Mouse (Mus musculus) cerebellum, postnatal 36 days (tissue): ENCODE data around the gene Cd300lf.

Experiments used
- DNase-seq, 2 experiments: peaks; one replicate each; pipeline ENCODE4 v3.0.0; 2021 to 2022; ENCODE audit warnings: mixed read lengths in 2 of 2

Gene Cd300lf

DNA sequence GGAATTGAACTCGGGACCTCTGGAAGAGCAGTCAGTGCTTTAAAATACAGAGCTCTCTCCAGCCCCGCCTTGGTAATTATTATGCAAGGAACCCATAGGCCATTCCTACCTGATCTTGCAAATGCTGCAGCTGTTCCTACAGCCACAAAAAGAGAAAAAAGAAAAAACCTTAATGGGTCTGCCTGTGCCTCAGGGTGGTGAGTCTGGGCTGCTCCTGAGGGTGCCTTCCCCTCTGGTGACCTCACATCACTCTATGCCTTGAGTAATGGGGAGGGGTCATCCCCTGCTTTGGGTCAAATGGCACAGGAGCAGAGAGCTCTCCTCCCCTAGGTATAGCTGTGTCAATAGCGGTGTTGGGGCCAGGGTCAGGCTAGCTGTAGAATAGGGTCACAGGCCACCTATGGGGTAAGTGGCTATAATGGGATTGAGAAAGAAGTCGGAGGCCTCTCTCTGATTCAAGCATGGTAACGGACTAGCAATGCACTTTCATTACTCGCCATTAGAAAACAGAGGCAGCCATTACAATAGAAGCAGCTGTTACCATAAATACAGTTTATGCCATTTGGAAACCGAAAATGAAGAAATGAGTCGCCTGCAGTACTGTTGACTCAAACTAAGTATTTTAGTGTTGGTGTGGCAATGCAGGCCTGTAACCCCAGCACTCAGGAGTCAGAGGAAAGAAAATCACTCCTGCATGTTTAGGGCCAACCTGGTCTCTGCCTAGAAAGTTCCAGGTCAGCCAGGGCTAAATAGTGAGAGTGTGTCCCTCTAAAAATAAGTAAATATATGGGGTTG lies 28.8 kb downstream of the Cd300lf start:
- DNase-seq: no peak

DNA sequence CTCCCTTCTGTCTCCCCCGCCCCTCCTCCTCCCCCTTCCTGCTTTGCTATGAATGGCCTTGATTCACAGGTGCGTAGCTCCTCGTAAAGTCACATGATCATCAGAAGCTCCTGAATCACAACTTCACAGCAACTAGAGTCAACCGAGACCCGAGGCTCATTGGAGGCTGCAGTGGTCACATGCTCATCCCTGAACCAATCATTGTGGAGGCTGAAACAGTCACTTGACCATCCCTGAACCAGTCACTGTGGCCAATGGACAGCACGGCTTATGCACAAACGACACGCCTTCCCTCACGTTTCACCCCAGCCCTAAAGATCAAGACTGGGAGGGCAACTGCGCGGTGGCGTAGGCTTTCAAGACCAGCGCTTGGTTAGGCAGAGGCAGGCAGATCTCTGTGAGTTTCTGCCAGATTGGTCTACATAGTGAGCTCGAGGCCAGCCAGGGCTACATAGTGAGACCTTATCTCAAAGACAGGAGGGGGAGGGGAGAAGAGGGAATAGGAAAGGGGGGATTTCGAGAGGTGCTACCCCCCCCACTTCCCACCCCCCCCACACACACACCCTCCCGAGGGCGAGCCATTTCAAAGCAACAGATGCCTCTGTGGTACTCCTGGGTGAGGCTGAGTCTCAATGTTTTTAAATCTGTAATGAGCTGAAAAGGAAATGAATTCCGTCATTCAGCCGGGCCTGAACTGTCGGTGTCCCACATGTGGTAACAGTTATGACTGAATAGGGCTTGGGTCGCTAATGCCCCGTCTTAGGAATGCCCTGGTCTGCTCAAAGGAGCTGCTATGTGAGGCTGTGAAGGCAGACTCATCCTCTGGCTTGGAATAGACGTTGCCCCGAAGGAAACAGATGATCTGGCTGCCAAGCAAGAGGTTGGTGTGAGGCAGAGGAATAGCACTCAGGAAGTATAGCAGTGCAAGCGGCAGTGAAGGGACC lies 30.1 kb downstream of the Cd300lf start:
- DNase-seq: no peak

- DNase-seq: no peak
Observed at GRCm38 (mm10) chr11:115102116-115102515, 31.7 kb downstream of the Cd300lf start.

GRCm38 (mm10) chr11:115101615-115102051 lies 32.2 kb downstream of the Cd300lf start:
- DNase-seq: no peak

GRCm38 (mm10) chr11:115100741-115101140 lies 33.1 kb downstream of the Cd300lf start:
- no peak for DNase-seq

- DNase-seq: no peak
Observed at GRCm38 (mm10) chr11:115100032-115100621, 33.7 kb downstream of the Cd300lf start.

DNA sequence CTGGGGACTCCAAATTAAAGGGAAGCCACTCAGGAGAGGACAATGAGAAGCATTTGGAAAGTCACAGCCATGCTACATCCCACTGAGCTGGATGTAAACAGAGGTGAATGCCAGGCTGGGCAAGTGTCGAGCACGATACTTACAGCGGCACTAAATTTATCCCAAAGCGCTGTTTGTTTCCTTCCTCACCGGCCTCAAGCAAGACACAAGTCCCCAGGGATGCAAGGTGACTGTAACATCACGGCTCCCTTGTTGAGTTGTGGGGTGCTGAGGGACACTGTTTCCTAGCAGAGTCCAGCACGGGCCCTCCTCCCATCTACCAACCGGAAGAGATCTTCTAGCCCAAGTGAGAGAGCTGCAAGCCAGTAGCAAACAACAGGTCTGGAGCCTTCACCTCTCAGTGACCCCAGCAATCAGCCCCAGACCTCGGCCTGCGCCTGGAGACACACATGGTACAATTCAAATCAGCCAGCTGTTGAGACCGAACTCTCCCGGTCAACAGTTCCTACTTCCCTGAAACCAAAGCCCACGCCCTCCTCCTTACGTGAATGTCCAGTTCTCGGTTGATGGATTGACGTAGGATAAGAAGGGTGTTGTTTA lies 34.5 kb downstream of the Cd300lf start:
- no peak for DNase-seq

GRCm38 (mm10) chr11:115098203-115098932 lies 35.4 kb downstream of the Cd300lf start:
- peak; percentile 52 to 59 for DNase-seq

GRCm38 (mm10) chr11:115092140-115092539 lies 41.7 kb downstream of the Cd300lf start:
- peak in 1 of 2 experiments; percentile 39 for DNase-seq

GRCm38 (mm10) chr11:115091362-115091901 lies 42.4 kb downstream of the Cd300lf start, which contains the start of gene Rab37:
Gene Rab37, plus strand, starts transcription at chr11:115091431.
- DNase-seq: peak; percentile 72

DNA sequence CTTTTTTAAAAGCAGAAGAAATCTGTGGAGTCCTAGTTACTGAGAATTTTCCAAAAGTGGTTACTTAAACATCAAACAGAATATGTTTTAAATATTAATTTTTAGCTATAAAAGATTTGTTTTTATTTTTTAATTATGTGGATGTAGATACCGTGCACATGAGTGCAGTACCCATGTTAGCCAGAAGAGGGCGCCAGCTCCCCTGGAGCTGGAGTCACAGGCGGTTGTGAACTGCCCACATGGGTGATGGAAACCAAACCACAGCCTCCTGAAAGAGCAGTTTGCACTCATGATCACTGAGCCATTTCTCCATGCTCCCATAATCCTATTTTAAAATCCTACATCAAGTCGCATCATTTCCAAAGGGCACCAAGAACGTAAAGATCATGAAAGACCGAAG lies 43.9 kb downstream of the Cd300lf start:
- DNase-seq: peak in 1 of 2 experiments; percentile 28

GRCm38 (mm10) chr11:115086213-115086612 lies 47.6 kb downstream of the Cd300lf start:
- DNase-seq: no peak

DNA sequence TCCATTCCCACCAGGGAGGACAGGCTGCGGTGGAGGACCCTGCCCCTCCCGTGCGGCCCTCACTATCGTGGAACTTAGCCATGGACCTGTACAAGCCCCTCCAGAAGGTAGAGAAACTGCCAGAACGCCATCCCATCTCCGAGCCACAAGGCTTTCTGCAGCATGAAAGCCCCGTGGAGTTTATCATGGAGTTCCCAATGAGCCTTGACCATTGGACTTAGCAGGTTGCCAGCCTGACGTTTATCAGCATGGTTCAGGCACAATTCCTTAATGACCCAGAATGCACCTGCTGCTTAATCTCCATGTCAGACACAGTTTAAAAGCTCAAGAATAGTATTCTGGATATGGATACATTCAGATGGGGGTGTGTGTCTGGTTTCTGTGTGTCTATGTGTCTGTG lies 48.7 kb downstream of the Cd300lf start:
- no peak for DNase-seq

DNA sequence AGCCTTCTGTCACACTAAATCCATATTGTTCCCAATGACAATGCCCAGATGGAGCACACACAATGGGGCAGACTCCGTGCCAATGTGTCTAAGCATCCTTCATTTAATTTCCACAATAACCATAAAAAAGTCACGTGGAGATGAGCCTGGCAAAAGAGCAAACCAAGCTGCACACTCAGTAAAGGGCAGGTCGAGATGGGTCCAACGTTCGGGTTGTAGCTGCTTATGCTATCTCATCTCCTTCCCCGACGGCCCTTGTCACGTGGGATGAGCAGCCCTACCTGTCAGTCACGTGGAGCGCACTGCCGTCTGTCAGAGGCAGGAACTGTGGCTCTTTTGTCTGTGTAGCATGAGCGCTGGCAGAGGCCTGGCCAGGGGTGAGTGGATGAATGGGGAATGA lies 49.2 kb downstream of the Cd300lf start:
- peak in 1 of 2 experiments; percentile 30 for DNase-seq

GRCm38 (mm10) chr11:115083376-115084139 lies 50.2 kb downstream of the Cd300lf start:
- peak; percentile 78 to 88 for DNase-seq

GRCm38 (mm10) chr11:115082196-115082595 lies 51.6 kb downstream of the Cd300lf start:
- no peak for DNase-seq

- no peak for DNase-seq
Observed at GRCm38 (mm10) chr11:115081373-115081772, 52.4 kb downstream of the Cd300lf start.

GRCm38 (mm10) chr11:115080886-115081285 lies 52.9 kb downstream of the Cd300lf start:
- peak; percentile 67 to 78 for DNase-seq

DNA sequence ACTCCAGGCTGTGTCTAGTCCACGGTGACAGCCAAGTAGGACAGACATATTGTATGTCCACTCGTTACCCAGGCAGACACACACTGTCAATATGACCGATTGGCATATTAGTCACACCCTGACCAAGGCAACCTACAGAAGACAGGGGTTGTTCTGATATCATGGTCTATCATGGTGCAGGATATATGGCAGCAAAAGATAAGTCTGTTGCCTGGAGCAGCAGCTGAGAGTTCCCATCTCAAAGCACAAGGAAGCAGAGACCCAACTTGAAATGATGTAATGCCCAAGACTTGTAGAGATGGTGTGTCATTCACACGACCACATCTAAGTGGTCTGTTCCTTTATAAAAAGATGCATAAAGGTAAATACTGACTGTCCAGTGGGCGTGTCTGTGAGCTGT lies 55.1 kb downstream of the Cd300lf start:
- no peak for DNase-seq

GRCm38 (mm10) chr11:115077436-115077835 lies 56.4 kb downstream of the Cd300lf start:
- no peak for DNase-seq

GRCm38 (mm10) chr11:115075859-115076258 lies 57.9 kb downstream of the Cd300lf start:
- DNase-seq: no peak
